Mouse (Mus musculus): Measurements from ENCODE around the gene Podn. TPM values are rescaled to one million over a fixed set of nuclear protein-coding genes. Genes with fewer than 3 reads are reported as not detected.
"Not testable (repeated sequence)": the region's sequence is repeated elsewhere in the genome, so short reads cannot be mapped to it uniquely, and the experiment has no call there.

Gene Podn
- 1 to 10 TPM; 8.2 to 9.9 TPM for total RNA-seq (2021)
- long read RNA-seq, experiment 1, transcript Podn-202 (13 exons, 2,947 nt), result major isoform, 5 of 24 reads
- long read RNA-seq, experiment 1, partial matches to known transcripts, result 4 of 24 reads
- long read RNA-seq, experiment 1, other reads (novel, unspliced or antisense), result 13 of 24 reads
- long read RNA-seq, experiment 2, partial matches to known transcripts, result 2 of 4 reads
- long read RNA-seq, experiment 2, other reads (novel, unspliced or antisense), result 0 of 4 reads

DNA sequence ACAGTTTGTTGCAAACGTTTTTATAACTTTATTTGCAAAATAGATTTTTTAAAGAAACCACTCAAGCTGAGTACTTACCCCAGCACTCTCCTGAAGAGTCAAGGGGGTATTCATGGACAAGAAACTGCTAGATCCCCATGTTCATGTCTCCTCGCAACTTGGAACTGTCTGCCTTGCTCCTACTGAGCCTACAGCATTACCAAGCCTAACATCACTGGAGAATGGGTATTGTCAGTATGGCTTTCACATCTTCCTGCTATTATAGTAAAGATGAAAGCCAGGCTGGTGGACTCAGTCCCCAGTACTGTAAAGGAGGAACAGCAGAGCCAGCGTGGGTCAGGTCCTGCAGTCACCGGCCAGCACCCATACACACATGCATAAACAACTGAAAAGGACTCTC is at the start of gene Podn:
Gene Podn (minus strand): TSS at position 101 of the 400 bp plus-strand sequence.
- DNase-seq, result no peak

- DNase-seq, result not testable (repeated sequence)
These were observed 49.3 kb upstream of the Podn start for GRCm38 (mm10) chr4:108145554-108145953.

DNA sequence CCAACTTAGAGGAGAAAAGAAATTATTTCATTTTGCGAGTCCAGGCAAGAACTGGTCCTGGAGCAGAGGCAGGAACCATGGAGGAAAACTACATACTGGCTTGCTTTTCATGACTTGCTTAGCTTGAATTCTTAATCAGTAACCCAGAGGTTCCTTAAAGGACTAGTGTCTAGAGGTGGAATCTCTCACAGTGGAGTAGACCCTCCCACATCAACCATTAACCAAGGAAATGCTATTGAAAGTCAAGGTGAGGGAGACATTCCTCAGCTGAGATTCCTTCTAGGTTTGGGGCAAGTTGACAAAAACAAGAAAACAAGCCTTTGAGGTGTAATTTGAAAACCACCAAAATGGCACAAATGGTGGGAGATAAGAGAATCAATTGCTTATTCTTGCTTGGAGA is 48.6 kb upstream of the Podn start, which contains the start of gene Scp2:
Gene Scp2 (minus strand): TSS at position 119 of the 400 bp plus-strand sequence.
- DNase-seq, result no peak

- DNase-seq, result no peak
These were observed 47.5 kb upstream of the Podn start for GRCm38 (mm10) chr4:108143778-108144177.

DNA sequence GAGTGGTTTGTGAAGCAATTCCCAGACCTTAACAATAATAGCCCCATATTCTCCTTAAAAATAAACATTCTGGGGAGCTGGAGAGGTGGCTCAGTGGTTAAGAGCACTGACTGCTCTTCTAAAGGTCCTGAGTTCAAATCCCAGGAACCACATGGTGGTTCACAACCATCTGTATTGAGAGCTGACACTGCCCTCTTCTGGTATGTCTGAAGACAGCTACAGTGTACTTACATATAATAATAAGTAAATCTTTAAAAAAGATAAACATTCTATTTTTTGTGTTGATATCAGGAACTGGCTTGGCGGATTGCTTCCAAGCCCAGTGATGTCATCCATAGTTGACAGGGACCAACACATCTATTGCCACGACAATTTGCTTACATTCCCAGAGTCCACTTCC is 46.9 kb upstream of the Podn start:
- DNase-seq, result not testable (repeated sequence)

GRCm38 (mm10) chr4:108136938-108137337 is 40.7 kb upstream of the Podn start:
- DNase-seq, result peak; percentile 53 to 54

DNA sequence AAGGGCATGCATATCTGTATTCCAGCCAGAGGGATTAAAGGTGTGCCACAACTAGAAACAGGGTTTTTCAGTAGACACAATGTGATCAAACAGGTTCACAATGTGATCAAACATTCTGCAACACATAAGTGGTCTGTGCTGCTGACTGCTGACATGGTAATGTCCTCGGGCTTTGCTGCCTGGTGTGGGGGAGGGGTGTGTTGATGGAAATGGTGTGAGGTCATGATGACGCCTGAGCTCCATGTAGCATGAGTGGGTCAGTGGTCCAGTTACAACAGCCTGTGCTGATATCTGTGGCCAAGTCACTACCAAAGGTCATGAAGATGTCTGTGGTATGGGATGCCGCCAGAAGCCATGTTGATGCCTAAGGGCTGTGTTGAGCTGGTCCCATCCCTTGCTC is 34.2 kb upstream of the Podn start:
- no peak for DNase-seq

DNA sequence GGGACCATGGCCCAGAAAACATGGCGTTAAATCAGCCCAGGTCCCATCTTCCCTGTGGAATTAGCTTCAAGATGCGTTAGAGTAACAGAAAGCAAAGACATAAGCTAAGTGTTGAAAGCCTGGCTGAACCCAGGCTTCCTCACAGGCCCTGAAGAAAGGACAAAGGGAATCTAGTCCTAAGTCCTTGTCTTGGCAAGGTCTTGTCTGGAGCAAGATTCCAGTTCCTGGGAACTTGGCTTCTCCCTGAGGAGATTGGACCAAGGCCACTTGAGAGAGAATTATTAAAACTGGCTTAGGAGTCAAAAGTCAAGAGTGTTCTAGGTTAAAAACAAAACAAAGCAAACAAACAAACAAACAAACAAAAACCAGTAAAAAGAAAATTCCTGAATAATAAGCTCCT is 32.1 kb upstream of the Podn start:
- DNase-seq, result no peak

DNA sequence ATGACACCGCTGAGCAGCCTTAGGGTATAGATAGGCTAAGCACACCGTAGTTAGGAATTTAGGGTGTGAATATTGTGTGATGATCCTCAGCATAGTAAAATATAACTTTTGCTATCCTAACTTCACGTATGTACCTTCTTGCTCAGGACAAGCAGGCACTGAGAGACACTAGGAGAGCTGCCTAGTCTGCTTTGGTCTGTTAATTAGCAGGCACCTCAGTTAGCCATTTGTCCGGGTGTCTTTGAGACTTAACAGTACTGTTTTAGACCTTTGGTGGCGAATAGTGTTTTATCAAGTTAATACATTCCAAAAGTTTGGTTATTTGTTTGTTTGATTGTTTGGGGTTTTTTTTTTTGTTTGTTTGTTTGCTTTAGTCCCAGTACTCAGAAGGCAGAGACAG is 31.3 kb upstream of the Podn start:
- no peak for DNase-seq

GRCm38 (mm10) chr4:108126260-108126659 is 30.0 kb upstream of the Podn start:
- DNase-seq, result no peak

- DNase-seq, result no peak
These were observed 27.9 kb upstream of the Podn start for GRCm38 (mm10) chr4:108124104-108124503.

- peak; percentile 97 to 99 for DNase-seq
These were observed 22.0 kb upstream of the Podn start for GRCm38 (mm10) chr4:108117924-108118876.

GRCm38 (mm10) chr4:108117488-108117887 is 21.2 kb upstream of the Podn start:
- no peak for DNase-seq

DNA sequence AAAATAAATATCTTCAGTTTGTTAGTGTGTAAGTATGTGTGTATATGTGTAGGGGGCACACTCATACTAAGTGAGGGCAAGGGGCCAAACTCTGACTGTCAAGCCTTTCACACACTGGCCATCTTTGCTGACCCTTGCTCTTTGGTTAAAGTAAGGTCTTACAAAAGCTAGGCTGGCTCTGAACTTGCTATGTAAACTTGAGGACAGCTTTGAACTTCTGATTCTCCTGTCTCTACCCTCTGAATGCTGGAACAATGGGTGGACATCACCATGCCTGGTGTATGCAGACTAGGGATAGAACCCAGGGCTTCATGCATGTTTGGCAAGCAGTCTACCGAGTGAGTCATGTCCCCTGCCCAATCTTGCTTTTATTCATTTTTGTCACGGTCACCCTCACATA is 20.2 kb upstream of the Podn start:
- DNase-seq, result no peak

DNA sequence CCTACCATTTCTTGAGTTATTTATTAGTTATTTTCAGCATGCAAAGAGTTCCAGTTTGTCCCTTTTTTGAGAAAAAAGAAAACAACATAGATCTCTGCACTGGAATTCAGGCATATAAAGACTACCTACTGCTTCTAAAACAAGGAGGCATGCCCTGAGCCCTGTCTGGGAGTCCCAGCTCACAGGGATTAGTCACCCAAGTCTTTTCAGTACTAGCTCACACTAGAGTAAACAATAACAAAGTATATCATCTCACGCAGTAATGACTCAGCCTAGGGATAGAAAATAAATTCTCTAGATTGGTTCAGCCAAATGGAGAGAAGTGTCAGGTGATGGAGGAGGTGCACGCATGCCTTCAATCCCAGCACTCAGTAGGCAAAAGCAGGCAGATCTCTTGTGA is 14.5 kb upstream of the Podn start:
- no peak for DNase-seq

- DNase-seq, result no peak
These were observed 13.5 kb upstream of the Podn start for GRCm38 (mm10) chr4:108109728-108110127.

GRCm38 (mm10) chr4:108092741-108093397 is 3.4 kb downstream of the Podn start:
- DNase-seq, result no peak

DNA sequence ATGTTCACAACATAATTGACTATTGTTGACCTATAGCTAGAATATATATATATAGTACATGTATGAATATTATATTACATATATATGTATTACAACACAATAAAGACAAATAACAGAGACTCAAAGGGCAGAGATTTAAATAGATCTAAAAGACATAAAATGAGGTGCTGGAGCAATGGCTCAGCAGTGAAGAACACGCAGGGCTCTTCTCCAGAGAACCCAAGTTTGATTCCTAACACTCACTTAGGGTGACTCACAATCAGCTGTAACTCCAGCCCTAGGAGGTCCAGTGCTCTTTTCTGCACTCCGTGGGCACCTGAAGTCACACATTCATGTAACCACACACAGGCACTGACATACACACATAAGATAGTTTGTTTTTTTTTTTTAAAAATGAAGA is 12.3 kb downstream of the Podn start:
- DNase-seq, result no peak

DNA sequence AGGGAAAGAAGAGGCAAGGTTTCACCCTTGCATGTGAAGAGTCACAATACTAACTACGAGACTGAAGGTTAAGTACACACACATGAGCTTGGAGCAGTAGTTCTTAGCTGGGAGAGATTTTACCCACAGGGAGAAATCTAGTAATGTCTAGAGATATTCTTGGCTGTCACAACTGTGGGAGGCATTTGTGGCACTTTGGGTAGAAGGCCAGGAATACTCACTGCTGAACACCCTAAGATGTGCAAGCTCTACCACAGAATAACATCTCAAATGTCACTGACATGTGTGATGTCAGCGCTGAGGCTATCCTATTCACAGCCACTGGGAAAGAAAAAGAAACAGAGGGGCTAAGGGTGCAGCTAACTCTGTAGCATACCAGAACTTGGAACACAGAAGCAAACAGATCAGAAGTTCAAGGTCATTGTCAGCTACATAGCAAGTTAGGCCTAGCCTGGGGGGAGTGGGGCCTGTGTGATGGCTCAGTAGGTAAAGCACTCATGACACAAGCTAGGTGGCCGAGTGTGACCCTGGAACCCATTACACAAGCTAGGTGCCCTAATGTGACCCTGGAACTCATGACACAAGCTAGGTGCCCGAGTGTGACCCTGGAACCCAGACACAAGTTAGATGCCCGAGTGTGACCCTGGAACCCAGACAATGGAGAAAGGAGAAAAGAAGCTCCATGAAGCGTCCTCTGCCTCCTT is 13.1 kb downstream of the Podn start:
- DNase-seq, result peak in 1 of 2 experiments; percentile 11

DNA sequence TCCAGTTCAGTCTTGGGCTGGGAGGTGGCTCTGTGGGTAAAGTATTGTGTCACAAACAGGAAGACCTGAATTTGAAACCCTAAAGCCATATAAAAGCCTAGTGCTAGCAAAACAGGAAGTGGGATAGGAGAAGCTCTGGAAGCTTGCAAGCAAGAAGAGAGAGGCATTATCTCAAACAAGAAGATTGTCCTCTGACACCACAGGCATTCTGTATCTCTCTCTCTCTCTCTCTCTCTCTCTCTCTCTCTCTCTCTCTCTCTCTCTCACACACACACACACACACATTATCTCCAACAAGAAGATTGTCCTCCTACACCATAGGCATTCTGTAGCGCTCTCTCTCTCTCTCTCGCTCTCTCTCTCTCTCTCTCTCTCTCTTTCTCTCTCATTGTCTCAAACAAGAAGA is 13.8 kb downstream of the Podn start:
- DNase-seq, result no peak

GRCm38 (mm10) chr4:108080876-108081275 is 15.4 kb downstream of the Podn start:
- DNase-seq, result no peak

DNA sequence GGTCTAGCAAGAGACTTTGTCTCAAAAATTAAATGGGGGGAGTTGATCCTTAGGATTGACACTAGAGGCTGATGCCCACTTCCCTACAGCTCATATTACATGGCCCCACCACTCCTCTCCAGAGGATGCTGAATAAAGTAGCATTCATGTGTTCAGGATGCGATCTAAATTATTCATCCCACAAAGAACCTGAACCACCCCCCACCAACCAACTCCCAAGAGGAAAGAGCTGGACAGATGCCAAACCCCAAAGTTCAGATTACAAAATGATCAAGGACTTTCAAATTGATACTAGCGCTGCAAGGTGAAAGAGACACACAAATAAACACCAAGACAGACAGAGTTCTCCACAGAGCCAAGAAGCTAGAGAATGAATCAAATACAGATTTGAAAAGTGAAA is 16.5 kb downstream of the Podn start:
- DNase-seq, result peak in 1 of 2 experiments; percentile 27

Measured in adrenal gland, postnatal 36 days (tissue).